Mouse (Mus musculus): ENCODE results near the gene Srrm4.
A peak's percentile ranks its signal among the peaks of the same experiment; 100 is the strongest.

Srrm4 gene

GRCm38 (mm10) chr5:116591346-116592048 is at the start of gene Srrm4:
TSS of gene Srrm4 (minus strand) at chr5:116591817.
- DNase-seq (ENCODE audit: low read depth, low spot score), result peak; percentile 91

GRCm38 (mm10) chr5:116592801-116593430 is 1.3 kb upstream of the Srrm4 start:
- peak; percentile 92 for DNase-seq (ENCODE audit: low read depth, low spot score)

DNA sequence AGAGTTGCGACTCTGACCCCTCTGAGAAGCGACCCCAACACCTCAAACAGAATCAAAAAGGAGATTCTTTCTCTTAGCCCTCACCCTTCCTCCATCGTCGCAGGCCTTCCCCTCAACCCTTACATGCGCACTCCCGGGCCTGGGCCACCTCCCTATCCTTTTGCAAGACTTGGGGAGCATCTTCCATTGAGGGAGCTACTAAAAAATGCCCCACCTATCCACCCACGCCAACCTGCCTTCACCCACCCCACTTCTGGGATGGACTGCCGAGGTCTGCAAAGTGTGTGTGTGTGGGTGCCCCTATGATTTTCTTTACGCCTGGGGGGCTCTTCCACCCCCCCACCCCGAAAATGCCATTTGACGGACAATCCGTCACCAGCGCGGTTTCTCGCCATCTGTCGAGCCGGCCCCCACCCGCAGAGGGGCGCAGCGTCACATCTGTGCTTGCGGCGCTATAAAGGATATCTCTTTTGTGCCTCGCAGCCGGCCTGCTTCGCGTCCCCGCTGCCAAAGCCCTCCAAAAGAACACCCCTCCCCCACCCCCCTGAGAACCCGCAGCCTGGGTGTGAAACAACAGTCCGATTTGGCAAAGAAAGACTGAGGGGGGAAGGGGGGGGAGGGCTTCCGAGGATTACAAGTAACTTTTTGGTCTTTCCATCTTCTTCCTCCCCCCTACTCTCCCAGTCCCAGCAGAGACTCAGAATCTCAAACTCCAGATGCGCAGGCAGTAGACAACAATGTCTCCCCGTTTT is 608 bp upstream of the Srrm4 start:
- peak; percentile 82 for DNase-seq (ENCODE audit: low read depth, low spot score)

DNA sequence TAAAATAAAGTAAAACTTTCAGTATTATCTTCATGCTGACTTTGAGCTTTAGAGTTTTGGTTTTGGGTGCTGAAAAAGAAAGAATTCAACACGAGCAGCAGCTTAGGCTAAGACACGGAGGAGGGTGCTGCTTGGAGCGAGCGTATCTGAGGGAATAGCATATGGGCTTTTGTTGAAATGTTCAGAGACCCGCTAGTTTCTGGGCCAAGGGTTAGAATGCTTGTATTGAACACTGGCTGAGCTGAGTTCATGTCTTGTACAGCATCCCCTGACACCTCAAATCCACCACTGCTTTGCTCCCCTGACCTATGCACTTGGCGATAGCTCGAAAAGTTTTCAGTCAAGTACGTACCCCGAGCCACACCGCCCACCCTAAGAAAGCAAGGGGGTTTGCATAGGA is 919 bp downstream of the Srrm4 start:
- no peak for DNase-seq (ENCODE audit: low read depth, low spot score)

GRCm38 (mm10) chr5:116589631-116590030 is 2.0 kb downstream of the Srrm4 start:
- no peak for DNase-seq (ENCODE audit: low read depth, low spot score)

- no peak for DNase-seq (ENCODE audit: low read depth, low spot score)
Measured at GRCm38 (mm10) chr5:116588836-116589235, 2.8 kb downstream of the Srrm4 start.

GRCm38 (mm10) chr5:116579533-116579932 is 12.1 kb downstream of the Srrm4 start:
- no peak for DNase-seq (ENCODE audit: low read depth, low spot score)

GRCm38 (mm10) chr5:116577082-116577481 is 14.5 kb downstream of the Srrm4 start:
- no peak for DNase-seq (ENCODE audit: low read depth, low spot score)

DNA sequence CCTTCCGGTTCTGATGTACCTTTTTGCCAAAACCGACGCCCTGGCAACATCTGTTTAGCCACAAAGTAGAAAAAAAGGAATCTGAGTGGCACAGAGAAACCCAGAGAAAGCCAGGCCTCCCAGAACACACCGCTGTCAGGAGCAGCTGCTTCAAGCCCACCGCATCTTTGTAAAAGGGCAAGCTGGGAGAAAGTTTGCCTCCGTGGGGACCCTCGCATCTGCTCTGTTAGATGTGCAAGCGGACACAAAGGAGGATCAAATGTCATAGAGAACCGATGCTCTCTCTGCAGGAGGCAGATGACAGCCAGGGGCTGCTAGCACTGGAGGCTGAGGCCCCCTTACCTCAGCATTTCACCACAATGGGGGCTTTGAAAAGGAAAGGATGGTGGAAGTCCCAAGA is 18.3 kb downstream of the Srrm4 start:
- DNase-seq (ENCODE audit: low read depth, low spot score), result peak; percentile 62

DNA sequence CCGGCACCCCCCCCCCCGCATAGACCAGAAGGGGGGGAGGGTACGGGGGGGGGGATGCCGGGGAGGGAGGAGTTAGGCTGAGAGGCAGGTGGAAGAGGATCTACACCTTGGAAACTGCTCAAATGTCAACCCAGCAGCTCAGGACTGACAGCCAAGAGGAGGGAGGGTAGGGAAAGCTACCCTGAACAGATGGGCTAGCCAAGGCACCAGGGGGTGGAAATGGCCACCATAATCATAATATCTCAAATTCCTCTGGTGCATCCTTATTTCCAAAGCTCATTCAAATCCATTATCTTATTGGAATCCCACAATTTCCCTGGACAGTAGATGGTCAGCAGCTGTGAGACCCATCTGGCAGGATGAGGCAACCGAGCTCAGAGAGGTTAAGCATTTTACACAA is 19.7 kb downstream of the Srrm4 start:
- no peak for DNase-seq (ENCODE audit: low read depth, low spot score)

GRCm38 (mm10) chr5:116571232-116571861 is 20.3 kb downstream of the Srrm4 start:
- peak; percentile 76 for DNase-seq (ENCODE audit: low read depth, low spot score)

- no peak for DNase-seq (ENCODE audit: low read depth, low spot score)
Measured at GRCm38 (mm10) chr5:116570566-116570965, 21.1 kb downstream of the Srrm4 start.

DNA sequence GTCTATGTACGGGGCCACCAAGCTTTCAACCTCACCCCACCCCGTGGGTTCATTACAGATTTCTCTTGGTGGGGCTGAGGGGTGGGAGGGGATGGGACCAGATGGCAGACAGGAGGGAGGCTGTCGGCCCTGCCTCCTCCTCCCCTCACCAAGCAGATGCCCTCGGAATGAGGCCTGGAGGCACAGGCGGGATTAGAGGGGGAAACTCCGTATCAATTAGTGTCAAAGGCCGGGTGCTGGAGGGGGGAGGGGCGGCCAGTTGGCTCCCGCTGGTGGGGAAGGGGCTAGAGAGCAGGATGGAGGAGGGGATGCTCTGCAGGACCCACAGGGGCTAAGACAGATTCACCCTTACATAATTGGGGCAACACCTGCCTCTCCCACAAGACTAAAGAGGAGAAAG is 22.0 kb downstream of the Srrm4 start:
- DNase-seq (ENCODE audit: low read depth, low spot score), result peak; percentile 79

DNA sequence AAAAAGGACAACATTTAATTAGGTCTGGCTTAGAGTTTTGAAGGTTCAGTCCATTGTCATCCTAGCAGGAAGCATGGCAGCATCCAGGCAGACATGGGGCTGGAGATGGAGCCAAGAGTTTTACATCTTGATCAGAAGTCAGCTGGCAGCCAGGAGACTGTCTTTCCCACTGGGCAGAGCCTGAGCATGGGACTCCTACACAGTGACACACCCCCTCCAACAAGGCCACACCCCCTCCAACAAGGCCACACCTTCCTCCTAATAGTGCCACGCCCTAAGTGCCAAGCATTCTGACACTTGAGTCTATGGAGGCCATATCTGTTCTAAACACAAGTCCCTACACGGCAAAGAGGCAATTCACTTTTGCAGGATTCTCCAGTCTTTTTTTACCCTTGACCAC is 23.6 kb downstream of the Srrm4 start:
- DNase-seq (ENCODE audit: low read depth, low spot score), result no peak

- DNase-seq (ENCODE audit: low read depth, low spot score), result no peak
Measured at GRCm38 (mm10) chr5:116567298-116567697, 24.3 kb downstream of the Srrm4 start.

GRCm38 (mm10) chr5:116566385-116567045 is 25.1 kb downstream of the Srrm4 start:
- DNase-seq (ENCODE audit: low read depth, low spot score), result no peak

DNA sequence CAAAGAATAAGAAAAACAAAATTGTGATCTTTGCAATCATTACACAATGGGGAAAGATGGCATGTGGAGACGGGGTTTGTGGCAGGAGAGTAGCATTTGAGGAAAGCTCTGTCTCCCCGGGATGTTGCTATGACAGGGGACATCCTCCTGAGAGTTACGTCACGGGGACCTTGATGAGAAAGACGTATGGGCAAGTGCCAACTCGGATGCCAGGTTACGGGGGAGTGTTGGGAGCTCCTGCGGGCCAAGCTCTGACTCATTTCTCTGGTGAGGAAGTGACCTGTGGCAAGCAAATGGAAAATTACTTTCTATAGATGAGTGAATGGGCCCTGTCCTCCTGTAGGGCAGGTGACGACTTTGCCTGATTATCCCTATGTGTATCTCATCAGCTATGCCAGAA is 26.0 kb downstream of the Srrm4 start:
- DNase-seq (ENCODE audit: low read depth, low spot score), result no peak

DNA sequence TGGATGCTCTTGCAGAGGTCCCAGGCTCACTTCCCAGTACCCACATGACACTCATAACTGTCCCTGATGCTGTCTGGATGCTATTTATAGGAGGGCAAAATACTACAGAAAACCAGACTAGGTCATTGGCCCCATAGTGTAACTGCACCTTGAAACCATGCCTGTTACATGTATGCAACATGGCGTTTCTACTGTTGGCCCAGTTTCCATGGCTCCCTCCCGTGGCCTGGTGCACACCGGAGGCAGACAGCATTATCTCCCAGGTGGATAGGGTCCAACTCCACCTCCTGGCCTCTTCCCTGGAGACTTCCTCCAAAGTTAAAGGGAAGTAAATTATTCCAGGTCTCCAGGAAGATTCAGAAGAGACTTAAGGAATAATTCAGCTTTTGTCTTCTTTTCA is 27.2 kb downstream of the Srrm4 start:
- no peak for DNase-seq (ENCODE audit: low read depth, low spot score)

DNA sequence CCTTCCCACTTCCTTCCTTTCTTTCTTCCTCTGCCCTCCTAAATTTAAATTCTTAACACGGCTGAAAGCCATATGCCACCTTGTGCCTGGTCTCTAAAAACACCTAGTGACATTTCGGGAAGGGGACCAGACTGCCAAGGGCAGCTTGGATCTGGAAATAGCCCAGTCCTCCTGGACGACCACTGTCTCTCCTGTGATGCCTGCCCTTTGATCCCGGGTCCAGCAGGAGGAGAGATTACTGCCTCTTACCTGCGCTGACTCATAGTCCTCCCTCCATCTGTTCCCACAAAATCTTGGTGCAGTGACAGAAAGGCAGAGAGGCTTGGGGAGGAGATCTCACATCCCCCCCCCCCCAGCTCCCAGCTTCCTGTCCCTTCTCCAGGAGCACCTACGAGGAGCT is 27.9 kb downstream of the Srrm4 start:
- no peak for DNase-seq (ENCODE audit: low read depth, low spot score)

GRCm38 (mm10) chr5:116559091-116559490 is 32.5 kb downstream of the Srrm4 start:
- no peak for DNase-seq (ENCODE audit: low read depth, low spot score)

DNA sequence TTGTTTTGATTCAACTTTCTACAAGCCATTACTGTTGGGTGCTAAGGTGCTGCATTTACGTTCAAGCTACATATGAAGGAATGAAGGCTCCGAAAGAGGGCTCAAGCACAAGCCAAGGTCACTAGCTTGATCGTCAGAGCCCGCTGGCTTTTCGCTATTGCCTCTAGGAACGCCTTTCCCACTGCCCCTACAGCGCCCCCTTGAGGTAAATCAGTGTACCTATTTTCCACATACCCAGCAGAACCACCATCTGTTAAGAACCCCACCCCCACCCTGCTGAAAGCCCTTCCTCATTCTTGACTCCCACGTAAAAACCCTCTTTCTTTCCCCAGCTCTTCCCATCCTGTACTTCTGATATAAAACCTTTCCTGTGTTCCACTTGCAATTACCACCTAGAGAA is 35.0 kb downstream of the Srrm4 start:
- DNase-seq (ENCODE audit: low read depth, low spot score), result no peak

DNA sequence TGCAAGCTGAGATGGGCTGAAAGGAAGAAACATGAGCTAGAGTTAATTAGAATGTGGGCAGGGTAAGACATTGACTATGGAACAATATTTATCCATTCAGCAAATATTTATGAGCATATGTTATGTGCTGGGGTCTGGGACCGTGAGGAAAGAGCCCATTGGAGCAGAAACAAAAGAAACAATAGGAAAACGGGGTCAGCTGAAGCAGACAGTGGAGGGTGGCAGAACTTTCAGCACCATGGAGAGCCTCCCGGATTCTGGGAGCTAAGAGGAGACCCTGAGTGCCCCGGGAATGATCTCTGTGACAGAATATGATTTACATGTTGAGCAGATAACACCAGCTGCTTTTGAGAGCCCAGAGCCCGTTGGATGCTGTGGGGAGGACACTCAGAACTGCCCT is 37.7 kb downstream of the Srrm4 start:
- peak; percentile 77 for DNase-seq (ENCODE audit: low read depth, low spot score)
